16 mouse cellular contexts compared by ENCODE assay signal in the genomic region with DNA sequence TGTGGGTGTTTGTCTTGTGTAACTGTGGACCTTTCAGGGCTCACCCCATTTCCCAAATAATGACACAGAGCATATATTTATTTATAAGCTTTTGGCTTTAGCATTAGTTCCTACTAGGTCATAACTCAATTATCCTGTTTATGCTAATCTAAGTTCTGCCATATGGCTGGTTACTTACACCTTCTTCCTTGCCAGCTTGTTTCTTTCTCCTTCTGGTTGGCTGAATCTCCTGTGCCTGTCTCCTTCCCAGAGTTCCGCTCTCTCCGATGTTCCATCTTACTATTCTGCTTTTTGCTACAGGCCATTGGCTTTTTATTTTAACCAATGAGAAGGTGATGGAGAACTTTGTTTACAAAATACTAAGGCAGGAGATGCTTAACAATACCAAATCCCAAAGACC.
"Had no signal": no experiment of that assay in that cellular context is flagged by ENCODE, and none has a peak within 500 bp of the region (broad histone marks: within the 10 kb centered on the region; RNA-seq: fewer than 3 reads in every experiment).

No protein-coding gene starts in this region.

- H3K9ac ChIP-seq: limb, embryonic 15.5 days; liver, embryonic 12.5 days; lung, embryonic 14.5 days; midbrain, embryonic 15.5 days; neural tube, embryonic 13.5 days had no signal

- H3K4me1 ChIP-seq: limb, embryonic 15.5 days; liver, embryonic 12.5 days; midbrain, embryonic 10.5 days; midbrain, embryonic 15.5 days; neural tube, embryonic 13.5 days had no signal

- H3K4me2 ChIP-seq: limb, embryonic 15.5 days; liver, embryonic 12.5 days; lung, embryonic 14.5 days; midbrain, embryonic 15.5 days; neural tube, embryonic 13.5 days had no signal

- H3K27ac ChIP-seq: kidney, postnatal 0 days; limb, embryonic 15.5 days; liver, embryonic 12.5 days; midbrain, embryonic 10.5 days; midbrain, embryonic 15.5 days; neural tube, embryonic 13.5 days had no signal

- H3K9me3 ChIP-seq: limb, embryonic 15.5 days; liver, embryonic 12.5 days; midbrain, embryonic 10.5 days; midbrain, embryonic 15.5 days; neural tube, embryonic 13.5 days had no signal

- DNase-seq: kidney, postnatal 36 days; layer of hippocampus, postnatal 36 days; lung, embryonic 14.5 days; lung, postnatal 10 days; lung, postnatal 4 days; retina, postnatal 1 day; right cerebral cortex, postnatal 4 days; spleen, adult 18-20 months; thymus, adult 18-20 months; thymus, postnatal 14 days had no signal

- H3K36me3 ChIP-seq: limb, embryonic 15.5 days; liver, embryonic 12.5 days; midbrain, embryonic 10.5 days; midbrain, embryonic 15.5 days; neural tube, embryonic 13.5 days had no signal

- H3K27me3 ChIP-seq: limb, embryonic 15.5 days; liver, embryonic 12.5 days; midbrain, embryonic 15.5 days; neural tube, embryonic 13.5 days had no signal

- H3K4me3 ChIP-seq: limb, embryonic 15.5 days; liver, embryonic 12.5 days; midbrain, embryonic 10.5 days; midbrain, embryonic 15.5 days; neural tube, embryonic 13.5 days had no signal

- ATAC-seq: liver, embryonic 12.5 days; midbrain, embryonic 15.5 days had no signal
